Mouse (Mus musculus) adrenal gland, adult (tissue): Measurements from ENCODE around the gene Lrrk1.

Experiments used
- DNase-seq, 2 experiments: peaks; one replicate each; pipeline ENCODE4 v3.0.0; 2022 to 2023; ENCODE audit warnings: low spot score in 1 of 2; ENCODE audit not compliant: inconsistent age in 2 of 2

The Lrrk1 gene

DNA sequence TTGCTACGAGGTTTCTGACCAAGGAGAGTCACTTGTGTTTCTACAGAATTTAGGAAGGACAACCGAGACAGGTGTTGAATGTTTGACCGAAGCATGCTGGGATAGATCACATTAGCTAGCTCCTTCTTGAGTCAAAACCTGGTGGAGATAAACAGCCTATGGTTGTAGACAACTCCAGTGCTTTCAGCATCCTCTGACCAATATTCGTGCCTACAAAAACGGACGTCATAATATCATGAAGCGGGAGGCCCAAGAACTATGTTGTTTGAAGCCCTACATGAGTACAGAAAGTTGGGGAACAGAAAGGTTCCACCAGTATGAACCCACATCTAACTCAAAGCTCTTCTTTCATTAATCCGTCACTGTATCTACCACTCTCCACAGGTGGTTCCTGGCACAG lies 3.3 kb downstream of the Lrrk1 start:
- no peak for DNase-seq

DNA sequence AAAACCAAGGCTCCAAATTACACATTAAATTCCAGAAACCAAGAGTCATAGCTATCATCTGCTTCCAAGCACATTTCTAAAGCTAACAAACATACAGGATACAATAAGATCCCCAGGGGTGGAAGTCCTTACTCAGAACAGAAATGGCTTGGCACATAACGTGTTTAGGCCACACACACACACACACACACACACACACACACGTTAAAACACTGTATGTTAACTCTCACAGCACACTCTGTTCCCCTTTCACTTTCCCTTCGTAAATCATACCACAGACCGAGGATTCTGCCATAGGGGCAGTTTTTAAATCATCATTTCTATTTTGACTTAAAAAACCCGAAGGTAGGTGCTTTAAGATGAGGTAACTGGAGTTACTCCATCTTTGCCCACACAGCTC lies 3.9 kb downstream of the Lrrk1 start:
- DNase-seq = no peak

DNA sequence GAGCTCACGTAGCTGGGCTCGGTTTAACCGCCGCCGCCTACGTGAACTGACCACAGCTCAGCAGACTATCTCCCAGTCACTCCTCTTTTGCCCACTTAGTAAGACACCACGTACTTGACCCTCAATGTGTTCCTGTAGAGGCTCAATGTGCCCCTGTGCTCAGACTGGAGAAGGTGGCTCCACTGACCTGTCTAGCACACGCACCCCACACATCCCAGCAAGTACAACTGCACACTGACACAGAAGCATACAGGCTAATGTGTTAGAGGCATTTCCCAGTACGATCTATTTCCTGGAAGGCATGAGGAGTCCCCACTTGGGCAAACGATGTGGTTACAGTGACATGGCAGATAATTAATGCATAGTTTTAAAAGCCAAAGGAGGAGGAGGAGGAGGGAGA lies 11.6 kb downstream of the Lrrk1 start:
- no peak for DNase-seq

DNA sequence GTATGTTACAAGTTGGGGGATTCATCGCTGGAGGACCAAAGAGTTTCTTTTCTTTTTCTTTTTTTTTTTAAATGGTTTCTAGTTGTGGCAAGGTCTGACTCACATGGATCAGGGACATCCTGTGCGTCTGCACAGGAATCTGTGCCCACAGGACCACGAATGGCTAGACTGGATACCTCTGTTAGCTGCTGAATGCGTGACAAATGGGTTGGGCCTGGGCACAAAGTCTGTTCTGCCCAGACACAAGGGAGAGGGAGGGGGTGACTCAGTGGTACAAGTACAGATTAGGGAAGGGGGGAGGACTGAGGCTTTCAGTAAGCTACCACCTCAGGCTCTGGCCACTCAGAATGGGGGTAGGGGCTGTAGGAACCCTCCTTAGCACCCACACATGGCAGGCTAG lies 12.4 kb downstream of the Lrrk1 start:
- DNase-seq = peak; percentile 35 to 46

DNA sequence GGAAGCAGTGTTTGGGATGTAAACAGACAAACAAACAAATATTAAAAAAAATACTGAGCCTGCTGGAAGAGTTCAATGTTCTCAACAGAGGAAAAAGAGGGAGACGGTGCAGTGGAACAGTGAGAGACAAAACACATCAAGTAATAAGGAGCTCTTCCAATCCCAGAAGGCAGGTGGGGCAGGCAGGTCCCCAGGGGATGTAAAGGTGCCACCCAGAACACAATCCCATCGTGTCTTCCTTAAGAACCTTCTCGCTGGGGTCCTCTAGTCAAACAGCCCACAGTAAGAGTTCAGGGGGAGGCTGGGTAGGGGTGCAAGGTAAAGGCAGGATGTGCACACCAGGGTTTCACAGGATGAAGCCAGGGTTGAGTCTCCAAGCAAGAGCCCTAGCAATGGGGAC lies 14.8 kb downstream of the Lrrk1 start:
- DNase-seq = no peak

DNA sequence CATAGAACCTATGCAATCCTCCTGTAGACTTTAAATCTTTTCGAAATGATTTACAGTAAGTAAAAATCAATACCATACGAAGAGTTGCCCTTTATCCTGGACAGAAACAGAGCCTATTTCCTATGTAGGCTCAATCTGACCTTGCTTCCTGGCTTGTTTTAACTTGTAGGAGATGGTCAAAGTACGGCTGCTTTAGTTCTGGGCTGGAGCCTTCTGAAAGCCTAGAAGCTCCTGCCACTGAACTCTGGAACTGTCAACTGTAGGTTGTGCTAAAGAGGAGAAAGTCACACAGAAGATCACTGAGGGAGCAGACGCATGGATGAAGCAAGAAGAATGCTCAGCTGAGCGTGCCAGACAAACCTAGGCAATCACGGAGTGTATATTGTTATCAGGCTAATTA lies 17.2 kb downstream of the Lrrk1 start:
- DNase-seq = no peak

DNA sequence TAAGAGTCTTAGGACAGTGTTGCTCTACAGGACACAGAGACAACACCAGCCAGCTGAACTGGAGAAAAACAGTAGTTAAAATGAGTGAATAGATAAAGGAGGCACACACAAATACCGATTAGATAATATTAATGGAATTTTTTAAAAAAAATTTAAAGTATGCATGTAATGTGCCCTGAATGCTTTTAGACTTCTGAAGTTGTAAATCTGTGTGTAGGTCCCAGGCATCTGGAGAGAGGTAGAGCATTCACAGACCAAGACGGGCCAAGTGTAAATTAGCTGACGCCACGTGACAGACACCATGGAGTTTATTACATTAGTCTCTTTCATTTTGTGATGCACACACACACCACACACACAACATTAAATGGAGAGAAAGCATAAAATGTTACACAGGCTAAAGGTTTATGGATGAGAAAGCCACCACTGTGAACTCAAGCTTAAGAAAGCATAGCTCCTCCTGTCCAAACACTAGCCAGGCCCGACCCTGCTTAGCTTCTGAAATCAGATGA lies 18.2 kb downstream of the Lrrk1 start:
- DNase-seq = no peak

DNA sequence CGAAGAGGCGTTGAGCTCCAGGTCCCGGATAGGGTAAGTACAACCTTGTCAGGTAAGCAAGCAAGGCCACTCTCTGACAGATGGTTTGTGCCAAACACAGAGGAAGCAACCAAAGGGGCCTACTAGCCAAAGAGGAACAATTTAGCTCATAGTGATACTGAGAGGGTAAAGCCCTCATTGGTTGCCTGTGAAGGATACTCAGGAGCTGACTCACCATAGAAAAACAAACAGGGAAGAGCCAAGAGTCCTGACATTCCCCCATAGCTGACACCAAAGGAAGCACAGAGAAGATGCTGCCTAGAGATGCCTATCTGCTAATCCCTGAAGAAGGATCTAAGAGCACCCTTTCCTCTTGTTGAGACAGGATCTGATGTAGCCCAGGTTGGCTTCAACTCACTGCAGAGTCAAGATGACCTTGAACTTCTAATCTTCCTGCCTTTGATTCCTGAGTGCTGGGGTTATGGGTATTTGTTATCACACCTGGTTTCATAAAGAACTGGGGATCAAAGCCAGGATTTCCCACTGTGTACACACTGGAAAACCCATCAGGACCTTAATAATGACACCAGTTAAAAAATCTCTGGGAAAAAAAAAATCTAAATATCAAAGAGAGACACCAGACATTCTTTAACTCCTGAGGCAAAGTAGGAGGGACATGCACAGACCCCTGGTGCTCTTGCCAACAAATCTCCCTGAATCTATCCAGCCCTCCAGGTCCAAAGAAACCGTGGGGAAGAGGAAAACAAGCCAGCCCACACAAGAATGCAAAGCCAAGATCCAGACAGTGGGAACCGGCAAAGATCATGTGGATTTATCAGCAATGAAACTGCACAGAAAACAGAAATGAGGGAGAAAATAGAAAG lies 18.8 kb downstream of the Lrrk1 start:
- peak; percentile 35 to 73 for DNase-seq

DNA sequence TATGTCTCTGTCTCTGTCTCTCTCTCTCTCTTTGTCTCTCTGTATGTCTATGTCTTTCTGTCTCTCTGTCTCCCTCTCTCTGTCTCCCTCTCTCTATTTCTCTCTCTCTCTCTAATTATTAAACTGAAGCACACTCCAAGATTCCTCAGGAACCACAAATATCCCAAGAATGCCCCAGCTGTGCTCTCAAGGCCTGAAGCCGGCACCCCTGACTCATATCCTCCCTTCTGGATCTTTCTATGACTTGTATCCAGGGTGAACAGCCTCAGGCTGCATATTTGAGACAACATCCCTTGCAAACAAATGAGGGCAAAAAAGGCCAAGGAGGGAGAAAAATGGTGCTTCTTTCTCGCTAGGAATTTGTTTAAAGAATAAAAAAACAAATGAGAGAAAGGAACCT lies 22.2 kb downstream of the Lrrk1 start, which contains the start of gene Gm10974:
Gene Gm10974 (plus strand): TSS at position 2 of the 400 bp plus-strand sequence.
- peak; percentile 62 to 70 for DNase-seq

DNA sequence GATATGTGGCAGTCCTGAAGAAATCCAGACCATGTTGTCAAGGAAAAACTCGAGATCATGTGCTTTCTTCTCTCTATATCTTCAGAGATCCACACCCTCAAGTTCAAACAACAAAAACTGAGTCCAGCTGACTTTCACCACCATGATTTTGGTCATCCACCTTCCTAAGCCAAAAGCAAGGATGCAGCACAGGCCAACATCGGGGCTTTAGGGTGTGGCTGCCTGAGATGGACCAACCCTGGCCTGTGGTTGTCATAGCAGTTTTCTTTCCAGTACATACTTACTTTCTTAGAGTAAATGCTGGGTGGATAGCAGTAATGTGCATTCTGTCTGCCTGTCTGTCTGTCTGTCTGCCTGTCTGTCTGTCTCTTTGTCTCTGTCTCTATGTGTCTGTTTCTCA lies 22.7 kb downstream of the Lrrk1 start:
- DNase-seq = no peak

DNA sequence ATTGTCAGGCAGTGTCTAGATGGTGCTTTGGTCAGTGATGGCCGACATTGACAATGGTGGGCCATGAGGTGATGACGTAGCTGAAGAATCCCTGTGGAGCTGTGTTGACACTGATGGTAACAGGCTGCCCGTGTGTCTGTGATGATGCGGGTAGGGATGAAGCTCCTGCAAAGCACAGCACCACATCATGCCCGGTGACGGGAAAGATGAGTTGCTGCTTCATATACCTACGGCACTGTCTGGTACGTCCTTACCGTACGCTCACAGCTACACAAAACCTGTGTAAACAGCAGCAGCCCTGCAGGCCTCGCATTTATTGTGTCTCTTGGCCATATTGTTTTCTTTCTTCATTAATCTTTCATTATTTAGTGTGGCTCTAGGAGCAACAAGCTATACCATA lies 23.7 kb downstream of the Lrrk1 start:
- DNase-seq = no peak

DNA sequence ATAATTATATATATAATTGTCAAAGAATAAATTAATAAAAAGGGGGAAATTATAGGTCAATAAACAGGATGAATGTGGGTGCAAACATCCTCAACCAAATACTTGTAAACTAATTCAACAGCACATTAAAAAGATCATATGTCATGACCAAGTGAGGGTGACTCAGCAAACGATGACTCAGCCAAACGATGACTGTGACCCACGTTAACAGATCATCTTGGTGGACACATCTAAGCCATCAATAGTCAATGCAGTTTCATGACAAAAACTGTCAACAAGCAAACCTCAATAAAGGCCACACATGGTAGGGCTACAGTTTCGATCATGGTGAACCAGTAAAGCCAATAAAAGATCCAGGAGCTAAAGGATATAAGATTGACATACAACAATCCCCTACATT lies 29.1 kb downstream of the Lrrk1 start:
- peak; percentile 40 to 80 for DNase-seq

DNA sequence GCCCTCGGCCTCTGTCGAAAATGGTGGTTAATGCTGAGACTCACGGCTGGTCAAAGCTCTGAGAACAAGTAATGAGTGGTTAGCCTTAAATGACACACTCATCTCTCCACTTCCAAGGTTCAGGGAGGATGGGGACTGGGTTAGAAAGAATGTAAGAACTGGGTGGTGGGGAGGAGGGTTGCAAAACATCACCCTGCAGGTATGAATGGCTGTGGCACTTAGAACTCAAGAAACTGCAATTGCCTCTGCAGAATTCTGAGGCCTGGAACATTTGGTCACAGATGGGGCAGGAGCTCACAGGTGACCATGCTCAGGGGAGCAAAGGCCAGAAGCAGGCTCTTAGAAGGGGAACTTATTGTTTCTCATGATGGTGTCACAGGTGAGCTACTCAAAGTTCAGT lies 29.7 kb downstream of the Lrrk1 start:
- no peak for DNase-seq

DNA sequence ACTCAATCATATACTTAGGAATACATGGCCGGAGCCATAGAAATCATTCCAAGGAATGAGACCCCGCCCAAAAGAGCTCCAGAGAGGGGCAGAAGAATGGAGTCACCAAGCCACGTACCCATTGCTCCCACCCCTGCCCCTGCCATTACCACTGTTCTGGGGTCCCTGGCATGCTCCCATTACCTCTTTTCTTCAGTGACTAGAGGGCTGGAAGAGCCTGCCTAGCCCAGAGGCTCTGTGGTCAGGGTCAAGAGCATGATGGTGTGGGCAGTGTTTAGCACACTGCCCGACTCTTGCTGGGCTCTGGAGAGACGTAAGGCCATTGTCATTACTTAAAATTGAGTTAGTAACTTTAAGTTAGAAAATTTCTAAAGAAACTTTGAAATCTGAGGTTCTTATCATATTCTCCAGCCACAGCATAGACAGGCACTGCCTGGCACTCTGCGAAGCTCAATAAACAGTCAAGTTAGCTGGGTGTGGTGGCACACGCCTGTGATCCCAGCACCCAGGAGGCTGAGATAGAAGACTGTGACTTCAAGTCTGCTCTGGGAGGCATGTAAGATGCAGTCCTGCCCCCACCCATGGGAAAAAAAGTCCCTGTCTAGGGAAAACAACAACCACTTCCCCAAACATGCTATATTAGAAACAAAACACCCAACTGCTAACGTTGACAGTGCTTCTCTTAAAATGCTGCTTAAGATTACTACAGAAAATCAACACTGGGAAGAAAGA lies 32.2 kb downstream of the Lrrk1 start:
- no peak for DNase-seq

DNA sequence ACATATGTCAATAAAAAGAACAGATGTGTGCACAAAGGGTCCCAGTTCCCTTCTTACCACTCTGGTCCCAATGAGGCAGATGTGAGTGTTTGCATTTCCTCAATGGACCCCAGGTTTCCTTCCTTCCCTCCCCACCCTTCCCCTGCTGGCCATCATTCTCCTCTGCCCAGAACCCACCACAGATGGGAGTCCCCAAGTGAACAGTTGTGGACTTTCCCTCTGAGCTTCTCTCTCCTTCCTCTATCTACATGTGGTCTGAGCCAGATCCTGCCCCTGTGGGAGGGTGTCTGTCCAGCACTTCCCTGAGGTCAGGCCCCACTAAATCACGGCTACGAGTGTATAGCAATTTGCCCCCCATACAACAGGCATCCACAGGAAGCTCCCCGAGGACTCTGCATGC lies 33.2 kb downstream of the Lrrk1 start:
- DNase-seq = no peak

DNA sequence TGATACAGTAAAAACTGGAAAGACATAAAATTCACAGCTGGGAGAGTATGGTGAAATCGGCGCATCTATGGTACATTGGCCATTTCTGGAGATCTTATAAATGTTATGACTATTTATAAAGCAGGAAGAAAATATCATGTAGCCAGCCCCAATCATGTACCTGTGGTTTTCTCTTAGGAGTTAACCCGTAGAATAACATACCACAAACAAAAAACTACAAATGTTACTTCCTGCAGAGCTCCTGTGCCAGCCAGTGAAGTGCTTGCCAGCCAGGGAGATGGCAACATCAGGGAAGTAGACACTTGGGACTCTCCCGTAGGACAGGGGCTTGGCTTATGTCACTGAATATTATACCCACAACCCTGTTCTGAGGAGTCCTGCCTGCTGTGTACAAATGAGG lies 37.1 kb downstream of the Lrrk1 start:
- DNase-seq = no peak

DNA sequence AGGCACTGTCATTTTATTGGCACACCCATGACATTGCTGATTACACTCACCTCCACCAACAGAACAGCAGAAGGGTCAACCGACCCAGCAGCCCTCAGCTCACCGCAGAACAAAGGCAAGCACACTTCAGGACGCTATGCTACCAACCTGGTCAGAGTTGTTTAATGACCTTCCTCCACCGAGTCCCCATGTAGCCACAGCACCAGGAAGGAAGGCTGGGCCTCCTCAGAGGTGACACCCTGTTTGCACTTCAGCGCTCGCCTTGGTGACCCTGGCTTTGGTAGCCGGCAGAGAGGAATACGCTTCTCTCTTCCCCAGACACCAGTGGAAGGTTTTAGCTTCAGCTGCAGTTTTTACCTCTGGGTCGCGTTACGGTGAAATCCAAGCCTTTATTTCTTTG lies 38.5 kb downstream of the Lrrk1 start:
- DNase-seq = no peak

DNA sequence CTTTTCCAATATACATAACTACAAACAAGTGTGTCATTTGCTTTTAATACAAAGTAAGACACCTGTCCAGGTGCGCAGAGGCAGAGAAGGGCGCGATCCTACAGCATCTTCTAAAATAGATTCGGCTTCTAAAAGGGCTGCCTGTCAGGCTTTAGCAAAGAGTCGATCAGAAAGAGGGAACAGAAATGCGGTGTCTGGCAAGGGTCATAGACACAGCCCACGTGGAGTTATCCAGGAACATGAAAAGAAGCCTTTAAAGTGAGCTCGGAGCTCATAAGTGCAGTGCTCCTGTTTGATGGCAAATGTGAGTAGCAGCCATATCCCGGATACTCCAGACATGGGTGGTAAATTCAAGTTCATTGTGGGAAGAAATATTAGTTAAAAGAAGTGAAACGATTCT lies 39.6 kb downstream of the Lrrk1 start:
- no peak for DNase-seq

DNA sequence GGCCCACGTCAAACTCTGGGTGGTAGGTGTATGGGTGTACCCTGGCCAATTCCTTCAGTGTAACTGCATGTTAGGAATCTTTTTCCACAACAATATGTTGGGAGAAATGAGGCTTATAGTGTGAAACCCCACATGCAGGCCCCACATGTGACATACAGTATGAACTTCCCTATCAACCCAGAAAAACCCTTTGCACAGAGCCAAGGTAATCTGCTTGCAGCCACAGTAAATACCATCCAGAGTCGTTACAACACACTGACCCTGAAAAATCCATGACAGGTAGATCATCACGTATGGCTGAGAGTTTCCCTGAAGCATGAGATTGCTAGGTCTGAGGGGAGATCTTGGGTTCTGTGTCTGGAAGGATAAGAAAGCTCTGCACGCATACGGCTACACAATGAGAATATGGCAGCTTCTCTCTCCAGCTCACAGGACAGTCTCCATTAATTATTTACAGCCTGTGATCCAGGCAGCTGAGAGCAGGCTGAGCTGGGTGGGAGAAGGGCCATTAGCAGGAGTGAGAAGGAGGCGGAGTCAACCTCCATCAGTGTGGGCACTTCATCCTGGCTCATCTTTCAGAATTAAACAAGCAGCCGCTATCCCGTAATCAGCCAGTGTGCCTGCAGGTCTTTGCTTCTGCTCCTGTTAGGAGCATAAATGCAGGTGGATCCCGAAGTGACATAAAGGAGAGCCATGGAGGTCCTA lies 41.0 kb downstream of the Lrrk1 start:
- DNase-seq = no peak

DNA sequence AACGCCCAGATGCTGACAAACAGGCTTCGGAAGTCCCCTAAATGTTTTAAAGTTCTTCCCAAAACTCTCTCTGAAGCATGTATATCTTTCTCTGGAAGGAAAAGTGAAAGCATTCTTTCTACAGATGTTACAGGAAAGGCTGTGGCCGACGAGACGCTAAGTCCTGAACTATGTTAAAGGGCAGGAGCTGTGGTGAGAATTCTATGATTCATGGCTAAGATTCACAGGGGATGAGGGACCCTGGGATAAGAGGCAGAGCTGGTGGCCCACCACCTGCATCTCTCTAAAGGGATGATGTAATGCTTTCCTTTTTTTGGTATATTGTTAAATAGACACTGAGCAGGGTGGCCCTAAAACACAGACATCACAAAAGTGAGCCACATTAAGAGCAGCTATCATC lies 44.8 kb downstream of the Lrrk1 start:
- no peak for DNase-seq

DNA sequence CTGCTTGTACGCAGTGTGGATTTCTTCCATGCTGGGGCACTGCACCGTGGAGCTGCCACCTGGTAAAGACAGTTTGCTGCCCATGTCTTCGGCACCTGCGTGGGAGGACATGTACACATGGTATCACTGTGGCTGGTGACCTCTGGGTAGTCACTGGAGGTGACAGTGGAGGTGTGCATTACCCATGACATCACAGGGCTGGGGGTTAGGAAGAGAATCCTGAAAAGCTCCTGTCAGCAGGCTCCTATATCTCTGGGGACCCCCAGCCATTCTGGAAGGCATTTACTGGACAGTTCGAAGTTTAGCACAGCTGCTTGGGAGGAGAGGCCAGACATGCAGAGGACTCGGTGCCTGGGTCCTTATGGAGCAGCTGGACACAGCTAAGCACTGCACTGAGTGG lies 45.3 kb downstream of the Lrrk1 start:
- DNase-seq = no peak

DNA sequence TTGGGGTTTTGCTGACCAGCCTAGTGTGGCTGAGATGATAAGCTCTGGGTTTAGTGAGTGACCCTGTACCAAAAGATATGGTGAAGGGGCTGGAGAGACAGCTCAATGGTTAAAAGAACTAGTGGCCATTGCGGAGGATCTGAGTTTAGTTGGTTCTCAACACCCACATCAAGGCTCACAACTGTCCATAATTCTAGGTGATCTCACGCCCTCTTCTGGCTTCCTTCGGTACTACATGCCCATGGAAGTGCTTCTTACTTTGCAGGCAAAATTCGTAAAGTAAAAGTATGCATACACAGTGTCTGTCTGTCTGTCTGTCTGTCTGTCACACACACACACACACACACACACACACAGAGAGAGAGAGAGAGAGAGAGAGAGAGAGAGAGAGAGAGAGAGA lies 45.8 kb downstream of the Lrrk1 start:
- peak; percentile 68 to 87 for DNase-seq
